Mouse (Mus musculus) lung, adult 2 months (tissue): ENCODE data around the gene Abl2. TPM values are rescaled to one million over a fixed set of nuclear protein-coding genes. Genes with fewer than 3 reads are reported as not detected.
"Not testable (repeated sequence)": the region's sequence is repeated elsewhere in the genome, so short reads cannot be mapped to it uniquely, and the experiment has no call there.

ENCODE experiments used
- DNase-seq: peaks from one replicate; pipeline ENCODE4 v3.0.0; 2022
- H3K4me1 ChIP-seq: fragments of 200-500 bp; 2 replicates; pipeline ENCODE4 v1.6.1; 2011; ENCODE audit warnings: low read length; ENCODE audit not compliant: control insufficient read depth, insufficient read depth
- H3K4me3 ChIP-seq: fragments of 200-500 bp; replicated peaks from 2 replicates; pipeline ENCODE3; 2011; ENCODE audit warnings: low read depth, mild to moderate bottlenecking, control low read depth, low read length; ENCODE audit errors: extremely low read depth
- CTCF ChIP-seq: fragments of 200-500 bp; IDR thresholded peaks from 2 replicates; pipeline ENCODE4 v1.5.1; 2011; ENCODE audit warnings: mild to moderate bottlenecking, low read length, control low read depth; ENCODE audit not compliant: insufficient read depth
- POLR2A ChIP-seq: fragments of 200-500 bp; IDR thresholded peaks from 2 replicates; pipeline ENCODE4 v1.6.1; 2011; ENCODE audit warnings: low read depth, mild to moderate bottlenecking, control low read depth, low read length, borderline replicate concordance; ENCODE audit errors: extremely low read depth
- WGBS: fragments of 180-500 bp; shearing (Covaris S2); methylation state at CpG from one replicate; pipeline ENCODE4 v1.1.7; 2018; 5-methylcytosine and 5-hydroxymethylcytosine counted together
- polyA plus RNA-seq: library from polyadenylated mRNA; depleted of rRNA; stranded (reverse); fragments of >200 nt; gene quantifications from 2 replicates; pipeline ENCODE4 v1.2.3, GENCODE M21; 2012; rRNA removed

Gene Abl2
- 8.2 and 9.8 TPM in 2 replicates for polyA plus RNA-seq

DNA sequence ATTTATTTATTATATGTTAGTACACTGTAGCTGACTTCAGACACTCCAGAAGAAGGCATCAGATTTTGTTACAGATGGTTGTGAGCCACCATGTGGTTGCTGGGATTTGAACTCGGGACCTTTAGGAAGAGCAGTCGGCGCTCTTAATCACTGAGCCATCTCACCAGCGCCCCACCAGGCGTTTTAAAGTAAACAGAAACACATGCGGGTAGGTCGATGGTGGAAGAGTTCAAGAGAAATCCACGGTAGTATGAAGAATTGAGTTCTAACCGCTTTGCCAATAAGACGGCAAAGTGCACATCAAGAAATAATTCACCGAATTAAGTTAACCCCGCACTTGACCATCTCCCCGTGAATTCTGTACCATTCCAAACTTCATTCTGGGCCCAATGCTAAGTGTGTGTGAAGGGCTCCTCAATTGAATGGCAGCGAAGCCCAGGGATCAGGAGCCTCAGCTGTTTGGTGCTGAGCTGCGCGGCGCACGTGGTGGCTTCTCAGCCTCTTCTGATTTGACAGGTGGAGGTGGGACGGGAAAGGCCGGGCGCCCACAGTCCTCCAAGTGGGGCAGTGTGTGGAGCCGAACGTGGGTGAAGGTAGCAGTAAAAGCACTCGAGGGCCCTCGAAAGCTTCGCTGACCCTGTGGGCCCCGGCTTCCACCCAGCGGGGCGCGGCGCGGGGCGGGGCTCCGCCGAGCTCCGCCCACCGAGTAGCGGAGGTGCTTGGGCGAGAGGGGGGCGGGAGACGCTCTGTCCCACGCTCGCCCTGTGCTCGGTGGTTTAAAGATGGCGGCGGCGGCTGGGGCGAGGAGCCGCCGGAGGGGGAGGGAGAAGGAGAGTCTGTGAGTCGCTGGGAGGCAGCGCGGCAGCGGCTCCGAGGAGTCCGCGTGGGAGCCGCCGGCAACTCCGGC is at the start of gene Abl2:
Abl2 (plus strand) TSS at position 763 of the 907 bp plus-strand sequence.
- no peaks in the 10 kb centered on the region; the same call in 1 of the 2 replicates for H3K4me1 ChIP-seq
- peak within 1 kb of the TSS; percentile 89 for H3K4me3 ChIP-seq
- 8% methylated on average over 60 of the region's 60 CpGs for WGBS
- TF ChIP-seq POLR2A (peak; percentile 68), CTCF (no peak)
- peak; percentile 82 for DNase-seq

DNA sequence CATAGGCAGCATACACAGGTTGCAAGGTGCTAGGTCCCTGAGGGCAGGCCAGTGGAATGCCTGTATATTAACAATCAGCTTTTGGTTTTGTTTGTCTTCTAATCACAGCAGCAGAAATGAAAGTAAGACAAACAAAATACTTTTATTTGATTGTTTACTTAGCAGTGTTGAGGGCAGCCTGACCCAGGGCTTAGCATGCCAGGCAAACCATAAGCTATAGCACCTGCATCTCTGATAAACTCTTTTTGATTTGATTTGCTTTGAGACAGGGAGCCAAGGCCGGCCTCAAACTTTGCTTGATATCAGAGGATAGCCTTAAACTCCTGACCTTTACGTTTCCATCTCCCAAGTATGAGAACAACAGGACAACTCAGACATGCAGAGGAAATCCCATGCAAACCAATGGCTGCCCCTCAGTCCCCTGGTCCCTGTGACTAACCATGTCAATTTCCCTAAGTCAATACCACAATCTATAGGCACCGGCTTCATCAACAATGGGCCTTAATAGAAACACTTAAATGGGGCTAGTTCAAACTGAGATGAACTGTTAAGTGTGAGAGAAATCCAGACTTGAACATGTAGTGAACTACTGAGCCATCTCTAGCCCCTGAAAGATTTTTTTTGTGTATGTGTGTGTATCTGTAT is 38.3 kb upstream of the Abl2 start:
- 66% methylated on average over 3 of the region's 3 CpGs for WGBS
- Histone ChIP-seq H3K4me3 (no peak overlapping the region), H3K4me1 (peaks cover 9% of the 10 kb centered on the region)
- TF ChIP-seq CTCF (no peak), POLR2A (no peak)
- DNase-seq, result peak; percentile 12

DNA sequence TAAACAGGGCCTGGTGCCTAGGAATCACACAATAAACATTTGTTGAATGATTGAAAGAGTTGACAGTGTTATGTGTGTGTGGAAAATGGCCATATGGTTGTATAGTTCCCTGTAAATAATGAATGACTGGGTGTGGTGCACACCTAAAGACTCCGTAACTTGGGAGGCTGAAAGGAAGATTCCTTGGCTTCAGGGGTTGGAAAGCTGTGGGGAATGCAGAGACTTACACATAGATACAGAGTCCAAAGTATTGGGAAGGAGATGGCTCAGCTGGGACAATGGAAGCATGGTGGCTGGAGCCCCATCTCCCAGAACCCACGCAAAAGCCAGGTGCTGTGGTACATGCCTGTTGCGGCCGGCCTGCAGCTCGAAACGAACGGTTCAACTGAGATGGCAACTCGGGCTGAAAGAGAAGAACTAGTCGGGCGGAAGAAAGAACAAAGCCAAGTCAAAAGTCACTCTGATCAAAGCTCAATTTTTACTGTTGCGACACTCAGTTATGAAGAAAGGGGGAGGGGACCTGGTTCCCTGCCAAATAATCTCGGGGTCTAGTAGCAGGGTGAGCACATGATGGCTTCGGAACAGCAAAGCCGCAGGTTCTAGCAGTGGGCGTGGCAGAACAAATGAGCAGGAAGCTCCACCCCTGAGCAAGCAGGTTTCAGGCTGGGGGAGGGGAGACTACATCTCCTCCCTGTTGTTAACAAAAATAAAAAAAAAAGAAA is 36.6 kb upstream of the Abl2 start:
- no peak overlapping the region for H3K4me3 ChIP-seq
- TF ChIP-seq CTCF (no peak), POLR2A (no peak)
- peak; percentile 36 for DNase-seq
- H3K4me1 ChIP-seq, result peaks cover 9% of the 10 kb centered on the region
- WGBS, result 29% methylated on average over 15 of the region's 15 CpGs

DNA sequence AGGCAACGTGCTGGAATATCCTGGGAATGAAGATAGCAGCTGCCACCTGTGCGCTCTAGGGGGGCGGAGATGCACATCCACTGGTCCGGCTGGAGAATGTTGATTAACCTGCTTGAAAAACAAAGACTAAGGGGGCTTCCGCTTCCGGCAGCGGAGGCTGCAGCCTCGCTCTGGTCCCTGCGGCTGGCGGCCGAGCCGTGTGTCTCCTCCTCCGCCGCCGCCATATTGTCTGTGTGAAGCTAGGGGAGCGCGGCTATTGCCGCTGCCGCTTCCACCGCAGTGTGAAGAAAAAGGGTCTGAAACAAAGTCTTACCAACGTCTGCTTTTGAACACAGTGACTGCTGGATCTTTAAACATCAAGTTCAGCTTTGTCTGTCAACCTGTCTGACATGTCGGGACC is 34.7 kb upstream of the Abl2 start, which contains the start of gene Gm10031:
Gm10031 (plus strand) TSS at position 171 of the 400 bp plus-strand sequence.
- H3K4me3 ChIP-seq, DNase-seq, H3K4me1 ChIP-seq: not testable (repeated sequence)
- WGBS, result 89% methylated on average over 22 of the region's 22 CpGs

DNA sequence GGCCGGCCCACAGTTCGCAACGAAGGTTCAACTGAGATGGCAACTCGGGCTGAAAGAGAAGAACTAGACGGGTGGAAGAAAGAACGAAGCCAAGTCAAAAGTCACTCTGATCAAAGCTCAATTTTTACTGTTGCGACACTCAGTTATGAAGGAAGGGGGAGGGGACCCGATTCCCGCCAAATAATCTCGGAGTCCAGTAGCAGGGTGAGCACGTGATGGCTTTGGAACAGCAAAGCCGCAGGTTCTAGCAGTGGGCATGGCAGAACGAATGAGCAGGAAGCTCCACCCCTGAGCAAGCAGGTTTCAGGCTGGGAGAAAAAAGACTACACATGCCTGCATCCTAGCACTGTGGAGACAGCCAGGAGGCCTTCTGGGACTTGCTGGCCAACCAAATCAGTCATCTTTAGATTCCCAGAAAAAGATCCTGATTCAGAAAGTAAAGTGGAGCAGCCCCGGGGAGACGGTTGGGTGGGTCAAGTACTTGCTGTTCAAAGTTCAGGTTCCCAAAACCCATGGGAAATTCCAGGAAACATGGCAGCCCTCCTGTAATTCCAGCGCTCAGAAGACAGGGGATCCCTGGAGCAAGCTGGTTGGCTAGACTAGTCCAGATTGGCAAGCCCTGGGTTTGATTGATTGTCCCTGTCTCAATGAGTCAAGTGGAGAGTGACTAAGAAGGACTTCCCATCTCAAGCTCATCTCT is 26.0 kb upstream of the Abl2 start:
- WGBS, result 75% methylated on average over 16 of the region's 16 CpGs
- not testable (repeated sequence) for DNase-seq, H3K4me3 ChIP-seq, H3K4me1 ChIP-seq

DNA sequence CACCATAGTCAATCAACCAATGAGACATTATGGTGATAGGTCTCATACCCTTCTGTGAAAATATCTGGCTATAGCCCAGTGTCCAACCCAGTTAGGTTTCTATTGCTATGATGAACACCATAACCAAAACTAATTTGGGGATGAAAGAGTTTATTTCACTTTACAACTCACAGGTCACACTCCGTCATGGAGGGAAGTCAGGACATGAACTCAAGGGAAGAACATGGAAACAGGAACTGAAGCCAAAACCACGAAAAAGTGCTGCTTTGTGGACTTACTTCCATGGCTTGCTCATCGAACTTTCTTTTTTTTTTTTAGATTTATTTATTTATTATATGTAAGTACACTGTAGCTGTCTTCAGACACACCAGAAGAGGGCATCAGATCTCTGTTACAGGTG is 25.1 kb upstream of the Abl2 start:
- no peak for DNase-seq
- 75% methylated on average over 3 of the region's 3 CpGs for WGBS
- H3K4me3 ChIP-seq, result no peak overlapping the region
- no peaks in the 10 kb centered on the region for H3K4me1 ChIP-seq
- TF ChIP-seq CTCF (no peak), POLR2A (no peak)

DNA sequence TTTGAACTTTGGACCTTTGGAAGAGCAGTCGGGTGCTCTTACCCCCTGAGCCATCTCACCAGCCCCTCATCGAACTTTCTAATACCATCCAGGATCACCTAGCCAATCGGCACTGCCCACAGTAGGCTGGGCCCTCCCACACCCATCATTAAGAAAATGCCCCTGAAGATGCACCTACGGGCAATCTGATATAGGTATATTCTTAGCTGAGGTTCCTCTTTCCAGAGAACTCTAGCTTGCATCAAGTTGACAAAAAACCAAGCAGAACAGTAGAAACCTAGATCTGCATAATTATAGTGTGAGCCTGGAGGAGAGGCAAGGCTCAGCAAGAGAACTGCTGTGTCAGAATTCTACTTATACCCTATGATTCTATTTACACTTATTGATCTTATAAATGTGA is 24.7 kb upstream of the Abl2 start:
- H3K4me3 ChIP-seq, result no peak overlapping the region
- DNase-seq, result no peak
- TF ChIP-seq POLR2A, result no peak
- no peak for TF ChIP-seq CTCF
- 89% methylated on average over 4 of the region's 4 CpGs for WGBS
- no peaks in the 10 kb centered on the region for H3K4me1 ChIP-seq

DNA sequence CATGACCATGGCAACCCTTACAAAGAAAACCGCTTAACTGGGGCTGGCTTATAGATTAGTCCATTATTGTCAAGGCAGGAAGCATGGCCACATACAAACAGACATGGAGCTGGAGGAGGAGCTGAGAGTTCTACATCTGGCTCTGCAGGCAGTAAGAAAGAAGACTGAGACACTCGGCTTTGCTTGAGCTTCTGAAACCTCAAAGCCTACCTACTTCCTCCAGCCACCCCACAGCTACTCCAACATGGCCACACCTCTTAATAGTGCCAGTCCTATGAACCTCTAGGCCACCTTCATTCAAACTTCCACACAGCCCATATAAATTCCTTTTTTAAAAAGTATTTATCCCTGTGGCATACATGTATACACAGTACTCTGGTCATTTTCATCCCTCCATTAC is 21.6 kb upstream of the Abl2 start:
- no peak for DNase-seq
- 61% methylated on average over 2 of the region's 2 CpGs for WGBS
- H3K4me1 ChIP-seq, result no peaks in the 10 kb centered on the region
- TF ChIP-seq POLR2A, result no peak
- no peak for TF ChIP-seq CTCF
- no peak overlapping the region for H3K4me3 ChIP-seq

DNA sequence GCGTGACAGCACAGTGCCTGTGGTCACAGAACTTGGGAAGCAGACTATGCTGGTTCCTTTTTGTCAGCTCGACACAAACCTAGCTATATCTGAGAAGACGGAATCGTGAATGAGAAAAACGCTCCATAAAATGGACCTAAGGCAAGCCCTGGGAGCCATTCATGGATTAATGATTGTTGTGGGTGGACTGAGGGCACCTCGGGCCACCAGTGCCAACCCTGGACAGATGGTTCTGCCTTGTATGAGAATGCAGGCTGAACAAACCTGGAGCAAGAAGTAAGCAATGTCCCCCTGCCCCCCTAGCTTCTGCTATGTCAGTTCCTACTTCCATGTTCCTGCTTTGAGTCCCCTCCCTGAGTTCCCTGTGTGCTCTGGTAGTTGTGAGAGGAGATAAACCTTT is 20.9 kb upstream of the Abl2 start:
- no peak overlapping the region for H3K4me3 ChIP-seq
- H3K4me1 ChIP-seq, result no peaks in the 10 kb centered on the region
- DNase-seq, result no peak
- TF ChIP-seq POLR2A (no peak), CTCF (no peak)
- WGBS, result 80% methylated on average over 6 of the region's 6 CpGs
